Mouse (Mus musculus) hindbrain, embryonic 12.5 days (tissue): ENCODE results near the gene Trpm6. TPM values are rescaled to one million over a fixed set of nuclear protein-coding genes. Genes with fewer than 3 reads are reported as not detected.

Source experiments
- ATAC-seq: fragments of 200-750 bp; cut with Nextera tagmentation; 2 replicates; pipeline ENCODE4 v1.8.0; 2017; ENCODE audit warnings: moderate TSS enrichment; ENCODE audit not compliant: low FRiP score
- H3K27ac ChIP-seq: fragments of 300-500 bp; sonication (generic); 2 replicates; pipeline ENCODE4 v1.5.1; 2016; ENCODE audit warnings: mild to moderate bottlenecking
- H3K27me3 ChIP-seq: fragments of 300-500 bp; sonication (generic); 2 replicates; pipeline ENCODE4 v1.6.1; 2016; ENCODE audit warnings: mild to moderate bottlenecking
- H3K36me3 ChIP-seq: fragments of 300-500 bp; sonication (generic); 2 replicates; pipeline ENCODE4 v1.6.1; 2016; ENCODE audit warnings: mild to moderate bottlenecking
- H3K4me1 ChIP-seq: fragments of 300-500 bp; sonication (generic); 2 replicates; pipeline ENCODE4 v1.6.1; 2016
- H3K4me2 ChIP-seq: fragments of 300-500 bp; sonication (generic); replicated peaks from 2 replicates; pipeline ENCODE4 v1.6.1; 2016; ENCODE audit warnings: mild to moderate bottlenecking
- H3K4me3 ChIP-seq: fragments of 300-500 bp; sonication (generic); 2 replicates; pipeline ENCODE4 v1.5.1; 2016; ENCODE audit warnings: mild to moderate bottlenecking
- H3K9ac ChIP-seq: fragments of 300-500 bp; sonication (generic); 2 replicates; pipeline ENCODE4 v1.6.1; 2016; ENCODE audit warnings: mild to moderate bottlenecking, moderate library complexity
- H3K9me3 ChIP-seq: fragments of 300-500 bp; sonication (generic); replicated peaks from 2 replicates; pipeline ENCODE4 v1.6.1; 2016; ENCODE audit warnings: mild to moderate bottlenecking
- WGBS: fragments of 180-500 bp; shearing (Covaris S2); methylation state at CpG from one replicate; pipeline ENCODE4 v1.1.7; 2016; 5-methylcytosine and 5-hydroxymethylcytosine counted together
- polyA plus RNA-seq: library from polyadenylated mRNA; unstranded; fragments of >200 nt; fragmentation: Nextera tagmentation; extraction: Ambion mirVana; gene quantifications from 2 replicates; pipeline ENCODE4 v1.2.1, GENCODE M21; 2016

Trpm6 gene
- polyA plus RNA-seq, 1 experiment from 2014 or later: 0.19 TPM

DNA sequence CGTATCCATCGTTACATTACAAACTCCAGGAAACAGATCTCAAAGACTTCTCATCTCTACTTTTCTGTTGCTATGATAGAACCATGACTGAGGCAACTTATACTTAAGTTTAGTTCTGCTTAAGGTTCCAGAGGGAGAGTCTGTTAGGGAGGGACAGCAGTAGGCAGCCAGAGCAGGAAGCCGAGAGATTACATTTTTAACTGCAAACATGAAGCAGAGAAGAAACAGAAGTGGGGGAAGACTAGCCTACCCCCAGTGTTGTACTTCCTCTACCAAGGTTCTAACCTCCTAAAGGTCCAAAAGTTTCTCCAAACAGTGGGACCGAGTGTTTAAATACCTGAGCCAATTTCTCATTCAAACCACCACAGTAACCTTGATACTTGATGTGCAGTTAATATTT is 13.9 kb upstream of the Trpm6 start:
- no peak for ATAC-seq
- no peak overlapping the region for H3K4me2 ChIP-seq
- H3K36me3 ChIP-seq: no peaks in the 10 kb centered on the region
- H3K27ac ChIP-seq: no peak overlapping the region
- H3K9me3 ChIP-seq: no peaks in the 10 kb centered on the region
- no peak overlapping the region for H3K4me3 ChIP-seq
- no peaks in the 10 kb centered on the region for H3K4me1 ChIP-seq
- 95% methylated on average over 4 of the region's 4 CpGs for WGBS
- no peak overlapping the region for H3K9ac ChIP-seq
- H3K27me3 ChIP-seq: no peaks in the 10 kb centered on the region

DNA sequence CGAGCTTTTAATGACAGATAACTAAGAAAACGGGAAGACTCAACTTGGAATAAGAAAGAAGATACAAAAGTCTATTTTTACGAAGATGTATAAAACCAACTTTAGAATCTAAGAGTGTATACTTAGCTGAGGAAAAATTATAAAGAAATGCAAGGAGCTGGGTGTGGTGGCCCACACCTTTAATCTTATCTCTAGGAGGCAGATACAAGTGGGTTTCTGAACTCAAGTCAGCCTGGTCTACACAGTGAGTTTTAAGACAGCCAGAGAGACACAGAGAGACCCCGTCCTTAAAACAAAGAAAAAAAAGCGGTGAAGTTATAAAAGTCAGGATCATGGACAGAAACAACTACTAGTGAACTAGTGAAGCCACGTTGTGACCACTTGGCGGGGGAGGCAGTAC is 10.6 kb upstream of the Trpm6 start:
- ATAC-seq: no peak
- Histone ChIP-seq H3K9me3 (no peaks in the 10 kb centered on the region), H3K4me2 (no peak overlapping the region), H3K27ac (no peak overlapping the region), H3K9ac (no peak overlapping the region), H3K36me3 (no peaks in the 10 kb centered on the region), H3K4me3 (no peak overlapping the region), H3K27me3 (no peaks in the 10 kb centered on the region), H3K4me1 (no peaks in the 10 kb centered on the region)
- WGBS: 88% methylated on average over 7 of the region's 7 CpGs

DNA sequence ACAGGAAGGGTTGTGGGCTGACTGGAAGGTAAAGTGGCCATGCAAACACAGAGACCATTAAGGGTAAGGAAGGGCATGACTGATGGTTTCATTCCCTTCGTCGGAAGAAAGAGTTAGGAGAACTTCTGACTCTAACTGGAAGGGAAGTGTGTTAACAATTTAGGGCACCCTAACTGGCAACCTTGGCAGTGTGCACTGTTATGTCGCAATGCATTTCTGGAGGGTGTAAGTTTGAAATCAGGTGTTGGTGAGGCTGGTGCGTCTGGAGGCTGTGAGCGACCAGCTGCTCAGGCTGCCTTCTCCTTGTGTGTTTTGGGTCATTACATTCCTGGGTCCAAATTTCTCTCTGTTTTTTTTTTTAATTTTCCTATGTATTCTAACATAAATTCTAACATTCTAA is 5.8 kb upstream of the Trpm6 start:
- H3K9me3 ChIP-seq: no peaks in the 10 kb centered on the region
- 91% methylated on average over 5 of the region's 5 CpGs for WGBS
- no peaks in the 10 kb centered on the region for H3K27me3 ChIP-seq
- H3K27ac ChIP-seq: no peak overlapping the region
- no peaks in the 10 kb centered on the region for H3K4me1 ChIP-seq
- ATAC-seq: no peak
- H3K36me3 ChIP-seq: no peaks in the 10 kb centered on the region
- H3K4me2 ChIP-seq: no peak overlapping the region
- H3K9ac ChIP-seq: no peak overlapping the region
- no peak overlapping the region for H3K4me3 ChIP-seq

DNA sequence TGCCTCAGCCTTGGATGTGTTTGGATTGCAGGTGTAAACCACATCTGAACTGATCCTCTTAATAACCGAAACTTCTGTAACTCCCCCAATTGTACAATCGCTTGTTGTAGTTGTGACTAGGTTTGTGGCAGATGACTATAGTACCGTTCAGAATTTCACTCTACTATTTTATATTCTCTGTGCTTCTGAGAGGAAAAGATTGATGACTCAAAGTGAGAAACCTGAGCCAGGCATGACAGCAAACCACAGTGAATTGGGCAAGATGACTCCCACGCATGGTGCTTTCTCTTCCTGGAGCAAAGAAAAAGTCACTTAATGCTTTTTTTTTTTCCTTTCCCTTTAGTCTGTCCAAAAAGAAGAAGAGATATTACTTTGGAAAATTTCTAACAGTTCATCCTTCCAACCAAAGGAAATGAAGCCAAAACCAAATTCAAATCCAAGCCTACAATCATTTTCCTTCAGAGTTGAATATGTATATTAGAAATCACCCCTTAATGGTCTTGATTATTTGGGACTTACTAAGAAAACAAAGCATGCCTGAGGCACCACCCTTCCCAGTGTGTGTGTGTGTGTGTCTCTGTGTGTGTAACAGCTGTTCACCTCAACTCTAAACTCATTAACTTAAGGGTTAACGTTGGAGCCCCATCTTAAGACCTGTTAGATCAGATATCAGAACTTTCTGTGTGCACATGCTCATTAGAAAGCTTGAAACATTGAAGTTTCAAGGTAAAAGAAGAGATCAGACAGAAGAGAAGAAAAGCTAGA is 3.0 kb upstream of the Trpm6 start:
- no peak overlapping the region for H3K4me2 ChIP-seq
- no peak for ATAC-seq
- peaks cover 8% of the 10 kb centered on the region; the same call in 1 of the 2 replicates for H3K4me1 ChIP-seq
- no peaks in the 10 kb centered on the region for H3K36me3 ChIP-seq
- WGBS: 88% methylated on average over 5 of the region's 5 CpGs
- H3K27me3 ChIP-seq: peaks cover 16% of the 10 kb centered on the region
- H3K4me3 ChIP-seq: no peak overlapping the region
- H3K9me3 ChIP-seq: no peaks in the 10 kb centered on the region
- H3K27ac ChIP-seq: no peak overlapping the region
- H3K9ac ChIP-seq: no peak overlapping the region

GRCm38 (mm10) chr19:18747379-18747778 is 2.4 kb upstream of the Trpm6 start:
- no peak overlapping the region for H3K4me3 ChIP-seq
- WGBS: 87% methylated on average over 4 of the region's 4 CpGs
- no peaks in the 10 kb centered on the region for H3K36me3 ChIP-seq
- peaks cover 16% of the 10 kb centered on the region for H3K27me3 ChIP-seq
- no peak overlapping the region for H3K9ac ChIP-seq
- peaks cover 8% of the 10 kb centered on the region; the same call in 1 of the 2 replicates for H3K4me1 ChIP-seq
- no peak overlapping the region for H3K27ac ChIP-seq
- H3K4me2 ChIP-seq: no peak overlapping the region
- no peak for ATAC-seq
- H3K9me3 ChIP-seq: no peaks in the 10 kb centered on the region

GRCm38 (mm10) chr19:18757191-18757590 is 7.4 kb downstream of the Trpm6 start:
- no peak overlapping the region for H3K4me2 ChIP-seq
- no peak for ATAC-seq

DNA sequence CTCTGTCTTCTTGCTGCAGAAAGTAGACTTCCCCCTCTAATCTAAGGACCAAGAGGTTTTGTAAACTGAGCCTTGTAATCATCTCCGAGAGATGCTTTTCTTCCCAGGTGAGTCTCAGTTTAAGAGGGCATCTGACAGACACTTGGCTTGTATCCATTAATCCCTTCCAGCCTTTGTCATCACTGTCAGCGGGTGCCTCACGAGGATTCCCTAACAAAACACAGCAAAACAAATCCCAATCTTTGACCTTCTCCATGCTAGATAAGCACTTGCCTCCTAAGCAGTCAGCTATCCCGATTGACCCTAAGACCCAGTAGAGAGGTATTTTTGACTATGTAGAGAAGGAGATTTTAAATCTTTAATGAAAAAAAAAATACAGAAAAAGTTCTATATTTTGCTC is 7.9 kb downstream of the Trpm6 start:
- Histone ChIP-seq H3K4me3 (no peak overlapping the region), H3K4me2 (no peak overlapping the region), H3K27me3 (no peaks in the 10 kb centered on the region), H3K9me3 (no peaks in the 10 kb centered on the region), H3K27ac (no peak overlapping the region), H3K36me3 (no peaks in the 10 kb centered on the region), H3K9ac (no peak overlapping the region), H3K4me1 (no peaks in the 10 kb centered on the region)
- no peak for ATAC-seq
- WGBS: 54% methylated on average over 4 of the region's 4 CpGs

More at GRCm38 (mm10) chr19:18757191-18757590, 7.4 kb downstream of the Trpm6 start:
- Histone ChIP-seq H3K4me1 (no peaks in the 10 kb centered on the region), H3K4me3 (no peak overlapping the region), H3K9me3 (no peaks in the 10 kb centered on the region), H3K9ac (no peak overlapping the region), H3K27me3 (no peaks in the 10 kb centered on the region), H3K36me3 (no peaks in the 10 kb centered on the region), H3K27ac (no peak overlapping the region)

GRCm38 (mm10) chr19:18758269-18758668 is 8.5 kb downstream of the Trpm6 start:
- 38% methylated on average over 6 of the region's 6 CpGs for WGBS
- no peak overlapping the region for H3K9ac ChIP-seq
- no peaks in the 10 kb centered on the region for H3K36me3 ChIP-seq
- ATAC-seq: no peak
- H3K27me3 ChIP-seq: no peaks in the 10 kb centered on the region
- H3K9me3 ChIP-seq: no peaks in the 10 kb centered on the region
- no peak overlapping the region for H3K4me3 ChIP-seq
- H3K4me1 ChIP-seq: no peaks in the 10 kb centered on the region
- H3K27ac ChIP-seq: no peak overlapping the region
- H3K4me2 ChIP-seq: no peak overlapping the region

- Histone ChIP-seq H3K27me3 (no peaks in the 10 kb centered on the region), H3K4me2 (no peak overlapping the region), H3K9me3 (no peaks in the 10 kb centered on the region), H3K4me3 (no peak overlapping the region), H3K36me3 (no peaks in the 10 kb centered on the region), H3K27ac (no peak overlapping the region), H3K9ac (no peak overlapping the region), H3K4me1 (no peaks in the 10 kb centered on the region)
- ATAC-seq: no peak
- WGBS: 36% methylated on average over 9 of the region's 9 CpGs
Measured at GRCm38 (mm10) chr19:18758916-18759315, 9.1 kb downstream of the Trpm6 start.

DNA sequence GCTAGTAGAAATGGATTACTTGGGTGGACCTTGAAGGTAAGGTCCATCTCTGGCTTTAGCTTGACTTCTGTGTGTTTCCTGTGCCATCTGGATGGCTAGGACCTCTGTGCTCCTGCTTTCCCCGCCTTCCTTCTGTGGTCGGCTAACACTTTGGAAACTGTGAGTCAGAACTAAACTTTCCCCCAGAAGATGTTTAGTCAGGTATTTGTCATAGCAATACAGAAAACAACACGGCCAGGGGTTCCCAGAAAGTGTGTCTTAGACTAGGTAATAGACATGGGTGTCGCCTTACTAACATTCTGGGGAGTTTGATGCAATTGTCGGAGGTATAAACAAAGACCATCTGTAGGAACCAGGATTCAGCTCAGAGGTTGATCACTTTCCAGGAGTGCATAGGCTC is 16.6 kb downstream of the Trpm6 start:
- no peaks in the 10 kb centered on the region for H3K9me3 ChIP-seq
- ATAC-seq: no peak
- H3K27me3 ChIP-seq: no peaks in the 10 kb centered on the region
- no peak overlapping the region for H3K4me2 ChIP-seq
- H3K9ac ChIP-seq: no peak overlapping the region
- no peak overlapping the region for H3K4me3 ChIP-seq
- H3K27ac ChIP-seq: no peak overlapping the region
- H3K36me3 ChIP-seq: no peaks in the 10 kb centered on the region
- H3K4me1 ChIP-seq: no peaks in the 10 kb centered on the region
- 86% methylated on average over 5 of the region's 5 CpGs for WGBS

DNA sequence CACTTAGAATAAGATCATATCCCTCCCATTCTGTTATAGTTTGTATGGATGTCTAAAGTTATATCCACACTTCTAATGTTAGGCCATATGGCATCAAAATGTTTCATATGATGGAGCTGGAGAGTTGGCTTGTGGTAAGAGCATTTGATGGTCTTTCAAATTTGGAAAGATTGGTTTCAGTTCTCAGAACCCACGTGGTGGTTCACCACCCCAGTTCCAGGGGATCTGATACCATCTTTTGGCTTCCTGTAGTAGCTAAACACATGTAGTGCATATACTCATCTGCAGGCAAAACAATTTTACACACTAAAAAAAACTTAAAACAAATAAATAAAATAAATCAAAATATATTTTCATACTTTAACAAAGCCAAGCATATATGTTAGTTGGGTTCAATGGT is 21.3 kb downstream of the Trpm6 start:
- Histone ChIP-seq H3K36me3 (no peaks in the 10 kb centered on the region), H3K4me1 (no peaks in the 10 kb centered on the region), H3K27ac (no peak overlapping the region), H3K9me3 (no peaks in the 10 kb centered on the region), H3K4me2 (no peak overlapping the region), H3K4me3 (no peak overlapping the region), H3K9ac (no peak overlapping the region), H3K27me3 (no peaks in the 10 kb centered on the region)
- no peak for ATAC-seq
- WGBS: 68% methylated on average over 1 of the region's 1 CpGs

GRCm38 (mm10) chr19:18771561-18771960 is 21.8 kb downstream of the Trpm6 start:
- no peaks in the 10 kb centered on the region for H3K9me3 ChIP-seq
- 90% methylated on average over 1 of the region's 1 CpGs for WGBS
- no peaks in the 10 kb centered on the region for H3K4me1 ChIP-seq
- no peaks in the 10 kb centered on the region for H3K36me3 ChIP-seq
- H3K27ac ChIP-seq: no peak overlapping the region
- ATAC-seq: no peak
- H3K9ac ChIP-seq: no peak overlapping the region
- H3K4me3 ChIP-seq: no peak overlapping the region
- H3K27me3 ChIP-seq: no peaks in the 10 kb centered on the region
- no peak overlapping the region for H3K4me2 ChIP-seq

- H3K4me3 ChIP-seq: no peak overlapping the region
- H3K4me2 ChIP-seq: no peak overlapping the region
- no peaks in the 10 kb centered on the region for H3K9me3 ChIP-seq
- no peaks in the 10 kb centered on the region for H3K36me3 ChIP-seq
- no peak for ATAC-seq
- WGBS: 84% methylated on average over 5 of the region's 5 CpGs
- no peaks in the 10 kb centered on the region for H3K4me1 ChIP-seq
- no peak overlapping the region for H3K27ac ChIP-seq
- no peaks in the 10 kb centered on the region for H3K27me3 ChIP-seq
- H3K9ac ChIP-seq: no peak overlapping the region
Measured at GRCm38 (mm10) chr19:18772888-18773488, 23.2 kb downstream of the Trpm6 start.
